In the genomic region with DNA sequence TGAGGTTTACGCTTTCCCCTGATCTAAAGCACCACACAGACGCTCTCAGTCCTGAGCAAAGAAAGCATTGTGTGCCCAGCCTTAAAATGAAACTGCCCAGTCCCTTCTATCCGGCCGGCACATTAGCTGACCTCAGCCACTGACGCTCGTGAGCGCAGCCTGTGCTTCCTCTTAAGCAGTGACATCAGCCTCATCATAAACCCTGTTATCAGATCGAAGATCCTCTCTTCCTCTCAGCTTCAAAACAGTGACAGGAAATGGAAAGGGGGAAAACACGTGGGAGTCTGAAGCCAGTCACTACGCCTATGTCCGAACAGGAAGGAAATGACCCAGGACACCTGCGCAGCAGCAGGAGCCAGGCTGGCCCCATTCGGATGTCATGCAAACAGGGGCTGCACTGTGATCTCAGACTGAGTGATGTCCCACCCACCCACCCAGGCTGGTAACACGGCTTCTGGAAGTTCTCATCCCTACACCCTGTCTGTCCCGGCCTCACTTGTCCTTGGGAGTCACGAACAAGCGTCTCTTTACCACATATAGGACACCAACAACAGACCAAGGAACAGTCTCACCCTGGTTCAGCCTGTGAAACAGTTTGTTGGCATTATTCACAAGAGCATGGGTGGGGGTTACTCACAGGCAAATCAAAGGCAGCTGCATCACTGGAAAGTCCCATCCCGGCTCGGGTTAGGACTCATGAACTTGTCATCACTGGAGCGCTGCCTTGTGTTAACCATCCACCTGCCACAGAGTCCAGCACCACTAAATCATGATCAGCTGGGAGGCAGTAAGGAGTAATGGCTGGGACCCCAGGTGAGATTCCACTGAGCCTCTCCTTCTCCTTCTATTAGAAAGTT, we compare ENCODE assay signal across 8 mouse cellular contexts. TPM values are rescaled to one million over a fixed set of nuclear protein-coding genes. Genes with fewer than 3 reads are reported as not detected.
DNase-seq lines count a peak whose midpoint lies in the region; ATAC-seq and TF ChIP-seq lines count a peak whose summit lies in the region.

No protein-coding gene starts in this region.

- WGBS in kidney, embryonic 16.5 days = 34% methylated on average over 20 of the region's 20 CpGs
- WGBS in macrophage (ENCODE audit: missing documents) = 19% methylated on average over 19 of the region's 20 CpGs

- no peak for DNase-seq in left cerebral cortex, adult 2 months (ENCODE audit: extremely low spot score in 1 of 2, low spot score in 2 of 2)
- no peak for DNase-seq in left cerebral cortex, postnatal 25 days (ENCODE audit: low spot score in 2 of 2)
- peak; percentile 83 for DNase-seq in heart, adult 8-10 months (ENCODE audit: low spot score)
- DNase-seq in retina, postnatal 1 day = no peak
- DNase-seq in left cerebral cortex, postnatal 14 days (ENCODE audit: low spot score in 2 of 2) = no peak
- no peak for DNase-seq in left cerebral cortex, adult 18-20 months (ENCODE audit: low spot score in 2 of 2)

- H3K4me2 ChIP-seq in kidney, embryonic 16.5 days (replicated peaks; ENCODE audit: low read depth, low read length) = peak overlapping the region; percentile 38

- H3K27ac ChIP-seq in left cerebral cortex, adult 2 months = peak overlapping the region; percentile 26; the same call in 1 of the 2 replicates
- peak overlapping the region; percentile 31; the same call in 1 of the 2 replicates for H3K27ac ChIP-seq in kidney, embryonic 16.5 days (ENCODE audit: low read length)
- no peak overlapping the region for H3K27ac ChIP-seq in macrophage

- intact Hi-C loops in left cerebral cortex, adult 2 months (cut with DNase I) = no loop called here
- intact Hi-C loops in left cerebral cortex, postnatal 25 days (cut with DNase I) = loop anchor here (5.0 kb wide), 1 partner anchor 44 kb away; a partner anchor contains a TSS
- intact Hi-C loops in left cerebral cortex, postnatal 14 days (cut with DNase I) = no loop called here

- peak overlapping the region; percentile 31; the same call in 1 of the 2 replicates for H3K9ac ChIP-seq in kidney, embryonic 16.5 days (replicated peaks; ENCODE audit: low read length)

- no peaks in the 10 kb centered on the region for H3K27me3 ChIP-seq in kidney, embryonic 16.5 days (ENCODE audit: insufficient read depth, low read length)

- TF ChIP-seq CTCF in left cerebral cortex, adult 2 months (IDR thresholded peaks at IDR 0.05) = no peak

- H3K4me3 ChIP-seq in left cerebral cortex, adult 2 months = 0 out of 2 replicates have a peak overlapping the region, but pooled peaks have one; percentile 18
- peak overlapping the region; percentile 16; the same call in 1 of the 2 replicates for H3K4me3 ChIP-seq in kidney, embryonic 16.5 days (ENCODE audit: low read length)
- H3K4me3 ChIP-seq in macrophage (ENCODE audit: inconsistent target) = peak overlapping the region; percentile 14

- H3K36me3 ChIP-seq in kidney, embryonic 16.5 days (ENCODE audit: insufficient read depth, low read length) = no peaks in the 10 kb centered on the region
- H3K36me3 ChIP-seq in macrophage (ENCODE audit: inconsistent target) = no peaks in the 10 kb centered on the region

- ATAC-seq in kidney, embryonic 16.5 days (ENCODE audit: low FRiP score, low TSS enrichment) = peak; percentile 74

- no peaks in the 10 kb centered on the region for H3K79me2 ChIP-seq in macrophage (ENCODE audit: inconsistent target)

- H3K4me1 ChIP-seq in kidney, embryonic 16.5 days (ENCODE audit: insufficient read depth, low read length) = 0 out of 2 replicates have a peak, but pooled peaks cover 3% of the 10 kb centered on the region

- H3K9me3 ChIP-seq in kidney, embryonic 16.5 days (ENCODE audit: low read length) = no peaks in the 10 kb centered on the region

RNA-seq across cellular contexts. Expression of a gene that starts 43.3 kb away (rescaled TPM):
- total RNA-seq in left cerebral cortex, adult 2 months (2021) = 10 to 100 TPM; 36.2 to 48.3 TPM
- 10 to 100 TPM; 51.1 to 67.2 TPM for total RNA-seq in left cerebral cortex, postnatal 25 days (2021)
- total RNA-seq in heart, adult 8-10 months (2022) = 10 to 100 TPM; 13.1 to 24.3 (median 15.1) TPM
- 113 and 128 TPM in 2 replicates for polyA plus RNA-seq in kidney, embryonic 16.5 days (2015; fragmentation: Nextera tagmentation; extraction: Ambion mirVana)
- not detected for total RNA-seq in macrophage (2018; cell fraction: chromatin; rRNA removed)
- not detected for total RNA-seq in macrophage (2018; cell fraction: cytosol; rRNA removed)
- not detected for total RNA-seq in macrophage (2018; cell fraction: nucleus; rRNA removed)
- not detected in 3 replicates for polyA plus RNA-seq in macrophage (2018)
- 10 to 100 TPM; 83.4 to 85.2 TPM for total RNA-seq in left cerebral cortex, postnatal 14 days (2021)
- 10 to 100 TPM; 47.2 to 51.8 TPM for total RNA-seq in left cerebral cortex, adult 18-20 months (2021)
